Mouse (Mus musculus) limb, embryonic 10.5 days (tissue): Measurements from ENCODE around the gene Zfp385a. TPM values are rescaled to one million over a fixed set of nuclear protein-coding genes. Genes with fewer than 3 reads are reported as not detected.

Source experiments
- DNase-seq: peaks from one replicate; pipeline ENCODE4 v3.0.0-alpha.2; 2017; ENCODE audit warnings: low spot score
- H3K27ac ChIP-seq: fragments of 300-500 bp; sonication (generic); 2 replicates; pipeline ENCODE4 v1.5.1; 2016; ENCODE audit warnings: mild to moderate bottlenecking
- H3K27me3 ChIP-seq: fragments of 300-500 bp; sonication (generic); 2 replicates; pipeline ENCODE4 v1.6.1; 2016; ENCODE audit warnings: low read depth, mild to moderate bottlenecking; ENCODE audit not compliant: poor library complexity, severe bottlenecking
- H3K36me3 ChIP-seq: fragments of 300-500 bp; sonication (generic); 2 replicates; pipeline ENCODE4 v1.6.1; 2016; ENCODE audit warnings: mild to moderate bottlenecking, moderate library complexity
- H3K4me1 ChIP-seq: fragments of 300-500 bp; sonication (generic); 2 replicates; pipeline ENCODE4 v1.6.1; 2016
- H3K4me3 ChIP-seq: fragments of 300-500 bp; sonication (generic); 2 replicates; pipeline ENCODE4 v1.5.1; 2016; ENCODE audit warnings: mild to moderate bottlenecking, moderate library complexity
- H3K9me3 ChIP-seq: fragments of 300-500 bp; sonication (generic); replicated peaks from 2 replicates; pipeline ENCODE4 v1.6.1; 2016; ENCODE audit warnings: mild to moderate bottlenecking
- WGBS: fragments of 180-500 bp; shearing (Covaris S2); methylation state at CpG from one replicate; pipeline ENCODE4 v1.1.7; 2016; 5-methylcytosine and 5-hydroxymethylcytosine counted together
- polyA plus RNA-seq: library from polyadenylated mRNA; unstranded; fragments of >200 nt; fragmentation: Nextera tagmentation; extraction: Ambion mirVana; gene quantifications from 2 replicates; pipeline ENCODE4 v1.2.1, GENCODE M21; 2016

Zfp385a gene
- polyA plus RNA-seq, 1 experiment from 2014 or later: 22.8 TPM

GRCm38 (mm10) chr15:103322396-103322795 lies 17.5 kb downstream of the Zfp385a start:
- Histone ChIP-seq H3K9me3 (no peaks in the 10 kb centered on the region), H3K4me1 (peaks cover 35% of the 10 kb centered on the region), H3K36me3 (peaks cover 33% of the 10 kb centered on the region), H3K4me3 (peak overlapping the region; percentile 87), H3K27me3 (no peaks in the 10 kb centered on the region), H3K27ac (peak overlapping the region; percentile 96; the same call in 1 of the 2 replicates)
- DNase-seq: no peak
- WGBS: 51% methylated on average over 4 of the region's 4 CpGs

- DNase-seq: no peak
- Histone ChIP-seq H3K27ac (no peak overlapping the region), H3K9me3 (no peaks in the 10 kb centered on the region), H3K4me3 (no peak overlapping the region), H3K4me1 (peaks cover 35% of the 10 kb centered on the region), H3K27me3 (no peaks in the 10 kb centered on the region), H3K36me3 (peaks cover 46% of the 10 kb centered on the region)
- WGBS: 69% methylated on average over 1 of the region's 1 CpGs
These were observed 18.8 kb downstream of the Zfp385a start for GRCm38 (mm10) chr15:103321076-103321475.

GRCm38 (mm10) chr15:103318201-103318816 lies 21.6 kb downstream of the Zfp385a start:
- H3K36me3 ChIP-seq: peaks cover 60% of the 10 kb centered on the region
- H3K4me1 ChIP-seq: peaks cover 49% of the 10 kb centered on the region
- no peak overlapping the region for H3K27ac ChIP-seq
- no peak overlapping the region for H3K4me3 ChIP-seq
- 82% methylated on average over 3 of the region's 3 CpGs for WGBS
- H3K9me3 ChIP-seq: no peaks in the 10 kb centered on the region
- H3K27me3 ChIP-seq: peaks cover 10% of the 10 kb centered on the region; the same call in 1 of the 2 replicates
- no peak for DNase-seq

GRCm38 (mm10) chr15:103317731-103318130 lies 22.2 kb downstream of the Zfp385a start:
- Histone ChIP-seq H3K27ac (no peak overlapping the region), H3K27me3 (peaks cover 10% of the 10 kb centered on the region; the same call in 1 of the 2 replicates), H3K9me3 (no peaks in the 10 kb centered on the region), H3K36me3 (peaks cover 60% of the 10 kb centered on the region), H3K4me1 (peaks cover 49% of the 10 kb centered on the region), H3K4me3 (no peak overlapping the region)
- DNase-seq: no peak
- 93% methylated on average over 8 of the region's 8 CpGs for WGBS

- no peak overlapping the region for H3K27ac ChIP-seq
- H3K4me1 ChIP-seq: peaks cover 43% of the 10 kb centered on the region
- H3K36me3 ChIP-seq: peaks cover 60% of the 10 kb centered on the region
- no peak overlapping the region for H3K4me3 ChIP-seq
- H3K9me3 ChIP-seq: no peaks in the 10 kb centered on the region
- H3K27me3 ChIP-seq: peaks cover 10% of the 10 kb centered on the region; the same call in 1 of the 2 replicates
- DNase-seq: no peak
These were observed 22.8 kb downstream of the Zfp385a start for GRCm38 (mm10) chr15:103317120-103317519.

GRCm38 (mm10) chr15:103315979-103316776 lies 23.7 kb downstream of the Zfp385a start:
- peaks cover 60% of the 10 kb centered on the region for H3K36me3 ChIP-seq
- peaks cover 10% of the 10 kb centered on the region; the same call in 1 of the 2 replicates for H3K27me3 ChIP-seq
- H3K4me1 ChIP-seq: peaks cover 34% of the 10 kb centered on the region
- H3K27ac ChIP-seq: no peak overlapping the region
- 90% methylated on average over 10 of the region's 10 CpGs for WGBS
- no peak overlapping the region for H3K4me3 ChIP-seq
- H3K9me3 ChIP-seq: no peaks in the 10 kb centered on the region
- DNase-seq: no peak

- peak; percentile 89 for DNase-seq
- H3K27ac ChIP-seq: peak overlapping the region; percentile 69
- peaks cover 51% of the 10 kb centered on the region for H3K36me3 ChIP-seq
- peak overlapping the region; percentile 48 for H3K4me3 ChIP-seq
- H3K4me1 ChIP-seq: peaks cover 35% of the 10 kb centered on the region
- H3K9me3 ChIP-seq: no peaks in the 10 kb centered on the region
- peaks cover 10% of the 10 kb centered on the region; the same call in 1 of the 2 replicates for H3K27me3 ChIP-seq
- WGBS: 3% methylated on average over 18 of the region's 18 CpGs
These were observed 24.8 kb downstream of the Zfp385a start for GRCm38 (mm10) chr15:103315011-103315502.

GRCm38 (mm10) chr15:103314181-103314580 lies 25.7 kb downstream of the Zfp385a start:
- no peaks in the 10 kb centered on the region for H3K9me3 ChIP-seq
- peak overlapping the region; percentile 48 for H3K4me3 ChIP-seq
- no peak for DNase-seq
- H3K4me1 ChIP-seq: peaks cover 37% of the 10 kb centered on the region
- peak overlapping the region; percentile 69; the same call in 1 of the 2 replicates for H3K27ac ChIP-seq
- H3K36me3 ChIP-seq: peaks cover 46% of the 10 kb centered on the region
- H3K27me3 ChIP-seq: peaks cover 18% of the 10 kb centered on the region
- WGBS: 34% methylated on average over 22 of the region's 22 CpGs

GRCm38 (mm10) chr15:103313495-103314095 lies 26.3 kb downstream of the Zfp385a start:
- H3K27ac ChIP-seq: peak overlapping the region; percentile 69
- H3K4me1 ChIP-seq: peaks cover 43% of the 10 kb centered on the region
- H3K4me3 ChIP-seq: peak overlapping the region; percentile 48
- peak; percentile 76 for DNase-seq
- H3K27me3 ChIP-seq: peaks cover 23% of the 10 kb centered on the region
- H3K36me3 ChIP-seq: peaks cover 40% of the 10 kb centered on the region
- H3K9me3 ChIP-seq: no peaks in the 10 kb centered on the region
- WGBS: 19% methylated on average over 18 of the region's 18 CpGs

GRCm38 (mm10) chr15:103310365-103310910 lies 29.5 kb downstream of the Zfp385a start, which contains the start of gene Gpr84:
Gene Gpr84 (minus strand): TSS chr15:103310612.
- Histone ChIP-seq H3K4me1 (peaks cover 67% of the 10 kb centered on the region), H3K36me3 (peaks cover 8% of the 10 kb centered on the region), H3K27ac (no peak within 1 kb of the TSS), H3K4me3 (no peak within 1 kb of the TSS), H3K9me3 (no peaks in the 10 kb centered on the region), H3K27me3 (peaks cover 32% of the 10 kb centered on the region)
- DNase-seq: no peak
- WGBS: 73% methylated on average over 6 of the region's 6 CpGs

- DNase-seq: no peak
- Histone ChIP-seq H3K4me3 (peak overlapping the region; percentile 25), H3K4me1 (peaks cover 65% of the 10 kb centered on the region), H3K27ac (peak overlapping the region; percentile 74), H3K27me3 (peaks cover 25% of the 10 kb centered on the region), H3K9me3 (no peaks in the 10 kb centered on the region), H3K36me3 (no peaks in the 10 kb centered on the region)
- 63% methylated on average over 26 of the region's 26 CpGs for WGBS
These were observed 30.9 kb downstream of the Zfp385a start for GRCm38 (mm10) chr15:103308876-103309580.
